ENCODE assay signal across 9 mouse cellular contexts in the genomic region with DNA sequence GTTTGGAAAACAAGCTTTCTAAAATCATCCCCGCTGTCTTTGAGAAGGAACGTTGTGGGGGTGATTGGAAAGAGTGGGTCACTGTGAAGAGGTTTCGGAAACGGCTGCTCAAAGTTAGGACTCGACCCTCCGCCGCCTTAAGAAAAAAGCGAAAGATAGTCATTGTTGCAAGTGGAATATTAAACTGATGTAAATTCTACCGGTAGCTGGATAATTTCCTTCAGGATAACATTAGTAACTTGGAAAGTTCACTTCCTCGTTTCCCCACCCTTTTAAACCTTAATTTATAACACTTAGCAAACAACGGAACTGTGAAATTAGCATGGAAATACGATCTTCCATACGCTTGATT. TPM values are rescaled to one million over a fixed set of nuclear protein-coding genes. Genes with fewer than 3 reads are reported as not detected.
A peak's percentile ranks its signal among the peaks of the same experiment; 100 is the strongest.
DNase-seq lines count a peak whose midpoint lies in the region; ATAC-seq and TF ChIP-seq lines count a peak whose summit lies in the region.
"Had no signal": no experiment of that assay in that cellular context is flagged by ENCODE, and none has a peak within 500 bp of the region (broad histone marks: within the 10 kb centered on the region; RNA-seq: fewer than 3 reads in every experiment).

No protein-coding gene starts in this region.

- peaks cover 59% of the 10 kb centered on the region for H3K27me3 ChIP-seq in heart, embryonic 12.5 days (replicated peaks)
- peaks cover 22% of the 10 kb centered on the region for H3K27me3 ChIP-seq in E14TG2a.4 (ENCODE audit: insufficient read depth, low read length)
- peaks cover 43% of the 10 kb centered on the region for H3K27me3 ChIP-seq in forebrain, embryonic 14.5 days (replicated peaks; ENCODE audit: control insufficient read depth, insufficient read depth, low read length)
- peaks cover 52% of the 10 kb centered on the region for H3K27me3 ChIP-seq in liver, embryonic 14.5 days (ENCODE audit: control insufficient read depth, insufficient read depth, low read length)

- H3K27ac ChIP-seq in heart, embryonic 12.5 days (ENCODE audit: poor library complexity, severe bottlenecking), result no peak overlapping the region
- no peak overlapping the region for H3K27ac ChIP-seq in forebrain, embryonic 14.5 days (ENCODE audit: low read depth, low read length)
- H3K27ac ChIP-seq in liver, embryonic 14.5 days, result no peak overlapping the region

- H3K4me3 ChIP-seq in heart, embryonic 12.5 days, result peak overlapping the region; percentile 75
- H3K4me3 ChIP-seq in E14TG2a.4 (replicated peaks; ENCODE audit: low read length), result peak overlapping the region; percentile 95
- peak overlapping the region; percentile 67 for H3K4me3 ChIP-seq in forebrain, embryonic 14.5 days (ENCODE audit: low read depth, low read length)
- H3K4me3 ChIP-seq in liver, embryonic 14.5 days (ENCODE audit: insufficient read depth in 1 of 2, low read depth in 2 of 2, low read length in 2 of 2), result peak overlapping the region; percentile 68 to 81

- H3K4me1 ChIP-seq in heart, embryonic 12.5 days (replicated peaks), result peaks cover 12% of the 10 kb centered on the region
- peaks cover 50% of the 10 kb centered on the region for H3K4me1 ChIP-seq in E14TG2a.4 (replicated peaks; ENCODE audit: low read depth, low read length)
- H3K4me1 ChIP-seq in forebrain, embryonic 14.5 days (ENCODE audit: control insufficient read depth, insufficient read depth, low read length), result peaks cover 8% of the 10 kb centered on the region
- H3K4me1 ChIP-seq in liver, embryonic 14.5 days (replicated peaks; ENCODE audit: control insufficient read depth in 2 of 2, insufficient read depth in 2 of 2, low read length in 1 of 2), result peaks cover 13 to 24% of the 10 kb centered on the region in 2 experiments

- peak overlapping the region; percentile 59; the same call in 1 of the 2 replicates for H3K9ac ChIP-seq in heart, embryonic 12.5 days
- H3K9ac ChIP-seq in forebrain, embryonic 14.5 days (ENCODE audit: low read length), result peak overlapping the region; percentile 65
- peak overlapping the region; percentile 76 for H3K9ac ChIP-seq in liver, embryonic 14.5 days (replicated peaks)

- ATAC-seq in heart, embryonic 12.5 days (ENCODE audit: insufficient number of reproducible peaks, low FRiP score), result no peak
- no peak for ATAC-seq in forebrain, embryonic 14.5 days
- no peak for ATAC-seq in liver, embryonic 14.5 days (ENCODE audit: insufficient read depth)

- H3K36me3 ChIP-seq in heart, embryonic 12.5 days, result no peaks in the 10 kb centered on the region
- no peaks in the 10 kb centered on the region for H3K36me3 ChIP-seq in E14TG2a.4 (ENCODE audit: insufficient read depth, low read length)
- no peaks in the 10 kb centered on the region for H3K36me3 ChIP-seq in forebrain, embryonic 14.5 days (ENCODE audit: control insufficient read depth, insufficient read depth, low read length)
- H3K36me3 ChIP-seq in liver, embryonic 14.5 days (replicated peaks; ENCODE audit: control insufficient read depth, insufficient read depth, low read depth), result no peaks in the 10 kb centered on the region

- 9% methylated on average over 13 of the region's 13 CpGs for WGBS in heart, embryonic 12.5 days
- 4% methylated on average over 13 of the region's 13 CpGs for WGBS in forebrain, embryonic 14.5 days
- WGBS in liver, embryonic 14.5 days (ENCODE audit: insufficient replicate concordance), result 8% methylated on average over 13 of the region's 13 CpGs

- TF ChIP-seq EP300 in liver, embryonic 14.5 days (IDR thresholded peaks at IDR 0.05; ENCODE audit: low read depth), result no peak

- H3K9me3 ChIP-seq in heart, embryonic 12.5 days (replicated peaks), result no peaks in the 10 kb centered on the region
- no peaks in the 10 kb centered on the region for H3K9me3 ChIP-seq in E14TG2a.4 (ENCODE audit: low read length)
- H3K9me3 ChIP-seq in forebrain, embryonic 14.5 days (replicated peaks; ENCODE audit: control insufficient read depth, low read length), result no peaks in the 10 kb centered on the region
- no peaks in the 10 kb centered on the region for H3K9me3 ChIP-seq in liver, embryonic 14.5 days (ENCODE audit: control insufficient read depth, low read length)

- no peak for TF ChIP-seq CTCF in E14TG2a.4 (conservative IDR thresholded peaks at IDR 0.05; ENCODE audit: low read length)
- no peak for TF ChIP-seq CTCF in liver, embryonic 14.5 days (IDR thresholded peaks at IDR 0.05; ENCODE audit: low read depth)

- peak overlapping the region; percentile 97 for H3K4me2 ChIP-seq in heart, embryonic 12.5 days
- H3K4me2 ChIP-seq in forebrain, embryonic 14.5 days (ENCODE audit: low read length), result peak overlapping the region; percentile 94
- H3K4me2 ChIP-seq in liver, embryonic 14.5 days (ENCODE audit: low read depth), result peak overlapping the region; percentile 91

- no peak for DNase-seq in heart, adult 11 months
- DNase-seq in forebrain, embryonic 14.5 days (ENCODE audit: low spot score), result no peak
- DNase-seq in liver, embryonic 14.5 days (ENCODE audit: low read depth in 3 of 3, low spot score in 3 of 3), result no peak
- DNase-seq in ovary, adult 18-20 months (ENCODE audit: low spot score), result no peak
- DNase-seq in adrenal gland, postnatal 4 days (ENCODE audit: low spot score in 2 of 2), result no peak
- DNase-seq in natural killer cell, adult 2 months (ENCODE audit: low spot score in 2 of 2), result no peak

RNA-seq across cellular contexts. Expression of a gene that starts 3.0 kb away (rescaled TPM):
- polyA plus RNA-seq in heart, embryonic 12.5 days (2016; fragmentation: Nextera tagmentation; extraction: Ambion mirVana), result 0.49 and 0.50 TPM in 2 replicates
- polyA plus RNA-seq in forebrain, embryonic 14.5 days (2014; fragmentation: Nextera tagmentation; extraction: Ambion mirVana), result 1.1 TPM in 2 replicates
- 0.98 and 1.5 TPM in 2 replicates for polyA plus RNA-seq in liver, embryonic 14.5 days (2012; rRNA removed)
- polyA plus RNA-seq in liver, embryonic 14.5 days (2014; fragmentation: Nextera tagmentation; extraction: Ambion mirVana), result 1.5 and 2.2 TPM in 2 replicates
- under 1 TPM; 0.11 to 0.20 TPM for total RNA-seq in adrenal gland, postnatal 4 days (2021)
- polyA plus RNA-seq: CD4-positive, CD25-positive, alpha-beta regulatory T cell, adult 4 months had no signal
